Mouse (Mus musculus) liver, embryonic 15.5 days (tissue): ENCODE data around the gene Atp6v0c. TPM values are rescaled to one million over a fixed set of nuclear protein-coding genes. Genes with fewer than 3 reads are reported as not detected.
"Not testable (repeated sequence)": the region's sequence is repeated elsewhere in the genome, so short reads cannot be mapped to it uniquely, and the experiment has no call there.

Experiments used
- ATAC-seq: fragments of 200-750 bp; cut with Nextera tagmentation; 2 replicates; pipeline ENCODE4 v1.8.0; 2017; ENCODE audit warnings: moderate number of reproducible peaks, mild to moderate bottlenecking, moderate library complexity; ENCODE audit not compliant: insufficient read depth
- H3K27ac ChIP-seq: fragments of 300-500 bp; sonication (generic); replicated peaks from 2 replicates; pipeline ENCODE4 v1.5.1; 2015; ENCODE audit warnings: mild to moderate bottlenecking, inconsistent platforms
- H3K27me3 ChIP-seq: fragments of 300-500 bp; sonication (generic); 2 replicates; pipeline ENCODE4 v1.6.1; 2015; ENCODE audit warnings: mild to moderate bottlenecking, inconsistent platforms
- H3K36me3 ChIP-seq: fragments of 300-500 bp; sonication (generic); replicated peaks from 2 replicates; pipeline ENCODE4 v1.6.1; 2015; ENCODE audit warnings: moderate library complexity, mild to moderate bottlenecking, inconsistent platforms
- H3K4me1 ChIP-seq: fragments of 300-500 bp; sonication (generic); replicated peaks from 2 replicates; pipeline ENCODE4 v1.6.1; 2015; ENCODE audit warnings: inconsistent platforms
- H3K4me2 ChIP-seq: fragments of 300-500 bp; sonication (generic); 2 replicates; pipeline ENCODE4 v1.6.1; 2015; ENCODE audit warnings: moderate library complexity, mild to moderate bottlenecking, inconsistent platforms
- H3K4me3 ChIP-seq: fragments of 300-500 bp; sonication (generic); replicated peaks from 2 replicates; pipeline ENCODE4 v1.5.1; 2015; ENCODE audit warnings: mild to moderate bottlenecking, inconsistent platforms
- H3K9ac ChIP-seq: fragments of 300-500 bp; sonication (generic); 2 replicates; pipeline ENCODE4 v1.6.1; 2015; ENCODE audit warnings: moderate library complexity, mild to moderate bottlenecking, inconsistent platforms
- H3K9me3 ChIP-seq: fragments of 300-500 bp; sonication (generic); replicated peaks from 2 replicates; pipeline ENCODE4 v1.6.1; 2016; ENCODE audit warnings: inconsistent platforms
- WGBS: fragments of 180-500 bp; shearing (Covaris S2); methylation state at CpG from one replicate; pipeline ENCODE4 v1.1.7; 2015; ENCODE audit warnings: mixed read lengths; ENCODE audit not compliant: insufficient replicate concordance; 5-methylcytosine and 5-hydroxymethylcytosine counted together
- polyA plus RNA-seq: library from polyadenylated mRNA; unstranded; fragments of >200 nt; fragmentation: Nextera tagmentation; extraction: Ambion mirVana; gene quantifications from 2 replicates; pipeline ENCODE4 v1.2.1, GENCODE M21; 2015

Atp6v0c gene
- polyA plus RNA-seq, 1 experiment from 2014 or later = 362 TPM

- H3K9ac ChIP-seq = peak overlapping the region; percentile 96
- ATAC-seq = no peak
- H3K27me3 ChIP-seq = no peaks in the 10 kb centered on the region
- no peaks in the 10 kb centered on the region for H3K9me3 ChIP-seq
- peaks cover 60% of the 10 kb centered on the region for H3K4me1 ChIP-seq
- 71% methylated on average over 4 of the region's 4 CpGs for WGBS
- 0 out of 2 replicates have a peak, but pooled peaks cover 9% of the 10 kb centered on the region for H3K36me3 ChIP-seq
- peak overlapping the region; percentile 77 for H3K4me2 ChIP-seq
- peak overlapping the region; percentile 99 for H3K4me3 ChIP-seq
- peak overlapping the region; percentile 93 for H3K27ac ChIP-seq
These were observed 29.5 kb downstream of the Atp6v0c start for GRCm38 (mm10) chr17:24139968-24140367.

GRCm38 (mm10) chr17:24139256-24139655, 30.2 kb downstream of the Atp6v0c start:
- peak overlapping the region; percentile 77 for H3K4me2 ChIP-seq
- peaks cover 67% of the 10 kb centered on the region for H3K4me1 ChIP-seq
- 0 out of 2 replicates have a peak overlapping the region, but pooled peaks have one; percentile 99 for H3K4me3 ChIP-seq
- ATAC-seq = no peak
- no peak overlapping the region for H3K27ac ChIP-seq
- no peaks in the 10 kb centered on the region for H3K9me3 ChIP-seq
- H3K27me3 ChIP-seq = no peaks in the 10 kb centered on the region
- peak overlapping the region; percentile 96; the same call in 1 of the 2 replicates for H3K9ac ChIP-seq
- 70% methylated on average over 3 of the region's 3 CpGs for WGBS
- H3K36me3 ChIP-seq = 0 out of 2 replicates have a peak, but pooled peaks cover 9% of the 10 kb centered on the region

GRCm38 (mm10) chr17:24137226-24137880, 32.1 kb downstream of the Atp6v0c start:
- Histone ChIP-seq H3K4me2 (no peak overlapping the region), H3K9ac (no peak overlapping the region), H3K27ac (no peak overlapping the region), H3K4me1 (peaks cover 71% of the 10 kb centered on the region), H3K27me3 (no peaks in the 10 kb centered on the region), H3K4me3 (no peak overlapping the region), H3K9me3 (no peaks in the 10 kb centered on the region), H3K36me3 (peaks cover 18% of the 10 kb centered on the region; the same call in 1 of the 2 replicates)
- WGBS = 83% methylated on average over 2 of the region's 2 CpGs
- ATAC-seq = no peak

- no peak overlapping the region for H3K9ac ChIP-seq
- H3K36me3 ChIP-seq = peaks cover 15% of the 10 kb centered on the region; the same call in 1 of the 2 replicates
- no peaks in the 10 kb centered on the region for H3K9me3 ChIP-seq
- peaks cover 59% of the 10 kb centered on the region for H3K4me1 ChIP-seq
- 0 out of 2 replicates have a peak overlapping the region, but pooled peaks have one; percentile 1 for H3K27ac ChIP-seq
- H3K27me3 ChIP-seq = no peaks in the 10 kb centered on the region
- no peak overlapping the region for H3K4me3 ChIP-seq
- H3K4me2 ChIP-seq = no peak overlapping the region
- no peak for ATAC-seq
These were observed 35.4 kb downstream of the Atp6v0c start for GRCm38 (mm10) chr17:24134062-24134461.

GRCm38 (mm10) chr17:24132919-24133318, 36.6 kb downstream of the Atp6v0c start:
- H3K4me3 ChIP-seq, H3K27ac ChIP-seq, ATAC-seq, H3K36me3 ChIP-seq, H3K9me3 ChIP-seq, H3K9ac ChIP-seq, H3K4me2 ChIP-seq, H3K27me3 ChIP-seq: not testable (repeated sequence)
- 82% methylated on average over 4 of the region's 4 CpGs for WGBS
- H3K4me1 ChIP-seq = peaks cover 50% of the 10 kb centered on the region

GRCm38 (mm10) chr17:24131570-24131969, 37.9 kb downstream of the Atp6v0c start:
- Histone ChIP-seq H3K9me3 (no peaks in the 10 kb centered on the region), H3K4me3 (no peak overlapping the region), H3K4me1 (peaks cover 41% of the 10 kb centered on the region), H3K4me2 (no peak overlapping the region), H3K27ac (no peak overlapping the region), H3K27me3 (no peaks in the 10 kb centered on the region), H3K36me3 (peaks cover 8% of the 10 kb centered on the region; the same call in 1 of the 2 replicates), H3K9ac (no peak overlapping the region)
- ATAC-seq = no peak
- WGBS = 84% methylated on average over 3 of the region's 3 CpGs

GRCm38 (mm10) chr17:24129246-24129645, 40.3 kb downstream of the Atp6v0c start:
- H3K9me3 ChIP-seq, H3K27ac ChIP-seq, H3K27me3 ChIP-seq, H3K4me3 ChIP-seq, H3K9ac ChIP-seq, H3K4me2 ChIP-seq, ATAC-seq, H3K36me3 ChIP-seq: not testable (repeated sequence)
- peaks cover 27% of the 10 kb centered on the region for H3K4me1 ChIP-seq
- WGBS = 78% methylated on average over 4 of the region's 4 CpGs

- Histone ChIP-seq H3K4me3 (no peak overlapping the region), H3K9me3 (no peaks in the 10 kb centered on the region), H3K9ac (no peak overlapping the region), H3K4me2 (no peak overlapping the region), H3K27me3 (no peaks in the 10 kb centered on the region), H3K4me1 (peaks cover 16% of the 10 kb centered on the region; the same call in 1 of the 2 replicates), H3K36me3 (peaks cover 2% of the 10 kb centered on the region; the same call in 1 of the 2 replicates), H3K27ac (no peak overlapping the region)
- WGBS = 45% methylated on average over 1 of the region's 1 CpGs
- no peak for ATAC-seq
These were observed 41.9 kb downstream of the Atp6v0c start for GRCm38 (mm10) chr17:24127592-24127991.

- Histone ChIP-seq H3K27me3 (no peaks in the 10 kb centered on the region), H3K9ac (no peak overlapping the region), H3K27ac (no peak overlapping the region), H3K4me2 (no peak overlapping the region), H3K36me3 (no peaks in the 10 kb centered on the region), H3K9me3 (no peaks in the 10 kb centered on the region), H3K4me1 (peaks cover 12% of the 10 kb centered on the region; the same call in 1 of the 2 replicates), H3K4me3 (no peak overlapping the region)
- WGBS = 74% methylated on average over 3 of the region's 3 CpGs
- no peak for ATAC-seq
These were observed 42.7 kb downstream of the Atp6v0c start for GRCm38 (mm10) chr17:24126801-24127200.

GRCm38 (mm10) chr17:24119446-24119845, 50.1 kb downstream of the Atp6v0c start:
- Histone ChIP-seq H3K36me3 (no peaks in the 10 kb centered on the region), H3K4me2 (no peak overlapping the region), H3K9ac (no peak overlapping the region), H3K27me3 (no peaks in the 10 kb centered on the region), H3K4me1 (peaks cover 9% of the 10 kb centered on the region), H3K27ac (no peak overlapping the region), H3K4me3 (no peak overlapping the region), H3K9me3 (no peaks in the 10 kb centered on the region)
- 70% methylated on average over 3 of the region's 3 CpGs for WGBS
- ATAC-seq = no peak
